Mouse (Mus musculus): Measurements from ENCODE around the gene Sphk2. TPM values are rescaled to one million over a fixed set of nuclear protein-coding genes. Genes with fewer than 3 reads are reported as not detected.

Gene Sphk2
- polyA plus RNA-seq, 1 experiment from 2014 or later, result 15.6 TPM

DNA sequence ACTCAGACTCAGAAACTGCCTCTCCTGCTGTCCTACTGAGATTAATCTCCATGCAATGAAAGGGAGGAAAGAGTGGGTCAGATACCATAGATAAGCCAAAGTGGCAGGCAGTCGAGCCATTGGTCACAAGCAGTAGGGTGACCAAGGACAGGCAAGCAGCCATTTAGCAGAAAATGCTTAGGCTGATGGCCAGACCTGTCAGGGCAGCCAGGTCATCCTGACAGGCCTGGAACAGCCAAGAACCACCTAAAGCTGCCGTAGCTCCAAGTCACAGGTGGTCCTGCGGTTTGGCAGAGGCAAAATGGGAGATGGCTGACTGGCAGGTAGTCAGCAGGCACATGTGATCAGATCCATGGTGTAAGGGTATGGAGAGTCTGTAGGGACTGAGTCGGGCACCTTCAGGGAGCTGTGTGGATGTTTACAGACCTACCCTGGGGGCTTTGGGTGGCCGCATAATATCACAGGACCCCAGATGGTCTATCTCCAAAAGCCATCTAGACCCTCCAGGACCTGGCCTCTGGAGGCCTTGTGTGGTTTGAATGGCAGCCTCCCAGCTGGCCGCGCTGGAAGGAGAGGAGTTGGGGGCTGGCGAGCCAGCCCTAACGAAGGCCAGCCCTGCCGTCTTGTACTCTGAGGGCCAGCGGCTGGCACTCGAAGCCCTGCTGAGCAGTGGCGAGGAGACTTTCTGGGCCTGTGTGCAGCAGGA is 4.0 kb upstream of the Sphk2 start:
- peaks cover 14% of the 10 kb centered on the region for H3K4me1 ChIP-seq (ENCODE audit: control insufficient read depth, insufficient read depth, low read length)
- H3K9me3 ChIP-seq (ENCODE audit: control insufficient read depth, low read length), result no peaks in the 10 kb centered on the region
- no peak for ATAC-seq (ENCODE audit: low read depth)
- H3K36me3 ChIP-seq (ENCODE audit: control insufficient read depth, insufficient read depth, low read length), result peaks cover 44% of the 10 kb centered on the region
- H3K4me3 ChIP-seq (ENCODE audit: low read depth, low read length), result no peak overlapping the region
- no peak overlapping the region for H3K4me2 ChIP-seq (ENCODE audit: low read depth, low read length)
- 70% methylated on average over 13 of the region's 13 CpGs for WGBS
- no peak overlapping the region for H3K9ac ChIP-seq (replicated peaks; ENCODE audit: low read depth, low read length)
- H3K27ac ChIP-seq (ENCODE audit: low read depth, low read length), result no peak overlapping the region
- no peaks in the 10 kb centered on the region for H3K27me3 ChIP-seq (ENCODE audit: control insufficient read depth, insufficient read depth, low read length)

DNA sequence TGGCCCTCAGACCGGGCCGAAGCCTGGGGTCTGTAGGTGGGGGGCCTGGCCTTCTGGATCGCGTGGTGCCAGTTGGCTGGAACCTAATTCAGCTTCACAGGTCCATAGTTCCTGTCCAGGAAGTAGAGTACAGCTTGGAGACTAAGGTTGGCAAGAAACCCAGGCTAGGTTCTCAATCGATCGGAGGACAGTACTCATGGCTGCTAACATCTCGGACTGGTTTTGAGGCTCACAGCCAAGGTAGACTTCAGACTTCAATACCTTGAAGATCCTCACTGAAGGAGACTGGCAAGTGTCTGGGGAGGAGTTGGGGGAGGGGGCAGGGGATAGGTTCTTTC is 3.4 kb upstream of the Sphk2 start:
- H3K9ac ChIP-seq (replicated peaks; ENCODE audit: low read depth, low read length), result no peak overlapping the region
- peaks cover 39% of the 10 kb centered on the region for H3K36me3 ChIP-seq (ENCODE audit: control insufficient read depth, insufficient read depth, low read length)
- WGBS, result 88% methylated on average over 7 of the region's 7 CpGs
- no peak for ATAC-seq (ENCODE audit: low read depth)
- H3K4me1 ChIP-seq (ENCODE audit: control insufficient read depth, insufficient read depth, low read length), result peaks cover 20% of the 10 kb centered on the region
- H3K4me2 ChIP-seq (ENCODE audit: low read depth, low read length), result no peak overlapping the region
- H3K27me3 ChIP-seq (ENCODE audit: control insufficient read depth, insufficient read depth, low read length), result no peaks in the 10 kb centered on the region
- no peaks in the 10 kb centered on the region for H3K9me3 ChIP-seq (ENCODE audit: control insufficient read depth, low read length)
- H3K4me3 ChIP-seq (ENCODE audit: low read depth, low read length), result no peak overlapping the region
- no peak overlapping the region for H3K27ac ChIP-seq (ENCODE audit: low read depth, low read length)

GRCm38 (mm10) chr7:45720413-45721233 is 2.8 kb upstream of the Sphk2 start, which contains the start of gene Fam83e:
TSS of gene Fam83e (plus strand) at chr7:45721212.
- no peak within 1 kb of the TSS for H3K4me2 ChIP-seq (ENCODE audit: low read depth, low read length)
- no peak for ATAC-seq (ENCODE audit: low read depth)
- no peaks in the 10 kb centered on the region for H3K9me3 ChIP-seq (ENCODE audit: control insufficient read depth, low read length)
- H3K4me3 ChIP-seq (ENCODE audit: low read depth, low read length), result no peak within 1 kb of the TSS
- H3K9ac ChIP-seq (replicated peaks; ENCODE audit: low read depth, low read length), result no peak within 1 kb of the TSS
- H3K36me3 ChIP-seq (ENCODE audit: control insufficient read depth, insufficient read depth, low read length), result peaks cover 38% of the 10 kb centered on the region
- no peak within 1 kb of the TSS for H3K27ac ChIP-seq (ENCODE audit: low read depth, low read length)
- no peaks in the 10 kb centered on the region for H3K27me3 ChIP-seq (ENCODE audit: control insufficient read depth, insufficient read depth, low read length)
- peaks cover 26% of the 10 kb centered on the region for H3K4me1 ChIP-seq (ENCODE audit: control insufficient read depth, insufficient read depth, low read length)
- WGBS, result 85% methylated on average over 12 of the region's 14 CpGs

DNA sequence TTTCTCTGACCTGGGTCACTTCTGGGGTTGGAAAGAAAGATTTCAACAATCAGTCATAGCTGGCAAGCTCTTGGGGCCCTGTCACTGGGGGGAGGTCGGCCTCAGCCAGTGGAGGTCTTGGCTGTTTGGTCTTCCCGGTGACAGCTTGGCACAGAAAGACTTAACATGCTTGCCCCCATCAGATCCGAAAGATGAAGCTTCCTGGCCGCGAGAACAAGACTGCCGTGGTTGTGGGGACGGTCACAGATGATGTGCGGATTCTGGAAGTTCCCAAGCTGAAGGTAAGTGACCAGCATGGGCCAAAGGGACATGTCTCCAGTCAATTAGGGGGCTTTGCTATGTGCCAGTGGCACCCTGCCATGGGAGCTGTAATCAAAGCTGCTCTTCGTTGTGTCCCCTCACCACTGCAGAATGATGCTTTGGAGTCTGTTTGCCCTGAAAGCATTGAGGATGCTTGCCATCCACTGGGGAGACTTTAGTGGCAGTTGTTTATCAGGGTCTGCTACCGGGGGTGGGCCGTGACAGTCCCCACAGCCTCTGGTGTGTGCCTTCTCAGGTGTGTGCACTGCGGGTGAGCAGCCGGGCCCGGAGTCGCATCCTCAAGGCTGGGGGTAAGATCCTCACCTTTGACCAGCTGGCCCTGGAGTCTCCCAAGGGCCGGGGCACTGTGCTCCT is 2.1 kb upstream of the Sphk2 start:
- Histone ChIP-seq H3K4me1 (ENCODE audit: control insufficient read depth, insufficient read depth, low read length) (peaks cover 29% of the 10 kb centered on the region), H3K9ac (replicated peaks; ENCODE audit: low read depth, low read length) (no peak overlapping the region), H3K4me3 (ENCODE audit: low read depth, low read length) (no peak overlapping the region), H3K27ac (ENCODE audit: low read depth, low read length) (no peak overlapping the region), H3K36me3 (ENCODE audit: control insufficient read depth, insufficient read depth, low read length) (peaks cover 31% of the 10 kb centered on the region), H3K4me2 (ENCODE audit: low read depth, low read length) (no peak overlapping the region), H3K9me3 (ENCODE audit: control insufficient read depth, low read length) (no peaks in the 10 kb centered on the region), H3K27me3 (ENCODE audit: control insufficient read depth, insufficient read depth, low read length) (no peaks in the 10 kb centered on the region; the same call in 1 of the 2 replicates)
- no peak for ATAC-seq (ENCODE audit: low read depth)
- WGBS, result 95% methylated on average over 15 of the region's 16 CpGs

DNA sequence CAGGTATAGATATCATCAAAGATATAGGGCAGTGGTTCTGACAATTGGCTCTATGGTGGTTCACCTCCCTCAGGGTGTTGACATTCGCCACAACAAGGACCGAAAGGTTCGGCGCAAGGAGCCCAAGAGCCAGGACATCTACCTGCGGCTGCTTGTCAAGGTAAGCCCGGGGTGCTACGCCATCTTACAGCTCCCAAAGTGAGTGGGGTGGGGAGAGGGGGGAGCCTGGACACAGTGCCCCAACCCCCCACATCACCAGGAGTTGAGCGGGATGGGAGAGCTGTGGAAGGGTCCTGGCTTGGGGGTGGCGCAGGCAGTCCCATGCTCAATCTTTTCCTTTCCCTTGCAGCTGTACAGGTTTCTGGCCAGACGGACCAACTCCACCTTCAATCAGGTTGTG is 1.4 kb upstream of the Sphk2 start:
- peaks cover 34% of the 10 kb centered on the region for H3K4me1 ChIP-seq (ENCODE audit: control insufficient read depth, insufficient read depth, low read length)
- H3K9me3 ChIP-seq (ENCODE audit: control insufficient read depth, low read length), result no peaks in the 10 kb centered on the region
- no peak overlapping the region for H3K27ac ChIP-seq (ENCODE audit: low read depth, low read length)
- peaks cover 25% of the 10 kb centered on the region for H3K36me3 ChIP-seq (ENCODE audit: control insufficient read depth, insufficient read depth, low read length)
- H3K4me2 ChIP-seq (ENCODE audit: low read depth, low read length), result peak overlapping the region; percentile 60
- WGBS, result 83% methylated on average over 10 of the region's 10 CpGs
- peak overlapping the region; percentile 66 for H3K9ac ChIP-seq (replicated peaks; ENCODE audit: low read depth, low read length)
- ATAC-seq (ENCODE audit: low read depth), result no peak
- peak overlapping the region; percentile 58; the same call in 1 of the 2 replicates for H3K4me3 ChIP-seq (ENCODE audit: low read depth, low read length)
- no peaks in the 10 kb centered on the region; the same call in 1 of the 2 replicates for H3K27me3 ChIP-seq (ENCODE audit: control insufficient read depth, insufficient read depth, low read length)

GRCm38 (mm10) chr7:45718331-45718730 is 529 bp upstream of the Sphk2 start:
- no peak for ATAC-seq (ENCODE audit: low read depth)
- Histone ChIP-seq H3K27me3 (ENCODE audit: control insufficient read depth, insufficient read depth, low read length) (no peaks in the 10 kb centered on the region; the same call in 1 of the 2 replicates), H3K27ac (ENCODE audit: low read depth, low read length) (peak overlapping the region; percentile 85), H3K9ac (replicated peaks; ENCODE audit: low read depth, low read length) (peak overlapping the region; percentile 66), H3K4me3 (ENCODE audit: low read depth, low read length) (peak overlapping the region; percentile 58), H3K4me2 (ENCODE audit: low read depth, low read length) (peak overlapping the region; percentile 60), H3K4me1 (ENCODE audit: control insufficient read depth, insufficient read depth, low read length) (peaks cover 36% of the 10 kb centered on the region), H3K9me3 (ENCODE audit: control insufficient read depth, low read length) (no peaks in the 10 kb centered on the region), H3K36me3 (ENCODE audit: control insufficient read depth, insufficient read depth, low read length) (peaks cover 16% of the 10 kb centered on the region)
- 1% methylated on average over 20 of the region's 20 CpGs for WGBS

DNA sequence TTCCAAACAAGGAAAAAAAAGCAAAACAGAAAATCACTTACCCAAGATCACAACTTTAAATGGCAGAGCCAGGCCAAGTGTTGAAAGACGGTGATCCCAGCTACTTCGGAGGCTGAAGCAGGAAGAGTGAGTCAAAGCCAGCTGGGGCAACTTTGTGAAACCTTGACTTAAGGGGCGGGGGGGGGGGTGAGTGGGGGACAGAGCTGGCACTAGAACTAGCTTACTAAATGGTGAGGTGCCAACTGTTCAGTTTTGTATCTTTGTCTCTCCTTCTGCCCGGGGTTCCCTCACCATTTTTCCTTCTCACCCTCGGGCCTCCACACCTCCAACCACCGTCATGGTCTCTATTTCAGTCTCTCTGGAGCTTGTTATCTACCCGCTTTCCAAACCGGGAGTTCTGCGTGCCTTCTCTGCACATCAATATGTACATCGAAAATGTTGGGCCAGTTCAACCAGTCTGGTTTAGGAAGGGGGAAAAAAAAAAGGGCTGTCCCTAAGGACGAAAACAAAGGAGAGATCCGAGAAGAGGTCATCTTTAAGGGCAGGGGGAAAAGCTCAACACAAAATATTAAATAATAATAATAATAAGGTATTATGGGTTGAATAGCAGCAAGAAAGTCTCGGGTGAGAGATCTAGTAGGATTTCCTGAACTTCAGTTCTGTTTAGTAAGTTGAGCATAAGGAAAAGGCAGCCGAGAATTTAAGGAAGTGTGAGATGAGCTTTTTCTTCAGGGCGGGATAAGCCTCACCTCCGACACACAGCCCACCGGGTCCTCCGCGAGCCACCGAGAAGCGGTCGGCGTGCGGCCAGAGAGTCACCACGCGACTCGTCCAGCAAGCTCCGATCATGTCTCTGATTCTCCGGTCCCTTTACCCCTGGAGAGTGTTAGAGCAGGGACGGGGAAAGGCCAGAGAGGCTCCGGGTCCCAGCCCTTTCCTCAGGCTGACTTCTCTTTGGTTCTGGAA is 567 bp downstream of the Sphk2 start:
- H3K36me3 ChIP-seq (ENCODE audit: control insufficient read depth, insufficient read depth, low read length), result peaks cover 26% of the 10 kb centered on the region
- 13% methylated on average over 31 of the region's 31 CpGs for WGBS
- H3K4me2 ChIP-seq (ENCODE audit: low read depth, low read length), result peak overlapping the region; percentile 92
- H3K27me3 ChIP-seq (ENCODE audit: control insufficient read depth, insufficient read depth, low read length), result no peaks in the 10 kb centered on the region; the same call in 1 of the 2 replicates
- H3K4me3 ChIP-seq (ENCODE audit: low read depth, low read length), result peak overlapping the region; percentile 58
- peak overlapping the region; percentile 85 for H3K27ac ChIP-seq (ENCODE audit: low read depth, low read length)
- peak; percentile 16 for ATAC-seq (ENCODE audit: low read depth)
- peaks cover 36% of the 10 kb centered on the region for H3K4me1 ChIP-seq (ENCODE audit: control insufficient read depth, insufficient read depth, low read length)
- peak overlapping the region; percentile 70 for H3K9ac ChIP-seq (replicated peaks; ENCODE audit: low read depth, low read length)
- H3K9me3 ChIP-seq (ENCODE audit: control insufficient read depth, low read length), result no peaks in the 10 kb centered on the region

- H3K4me1 ChIP-seq (ENCODE audit: control insufficient read depth, insufficient read depth, low read length), result peaks cover 36% of the 10 kb centered on the region
- no peak for ATAC-seq (ENCODE audit: low read depth)
Observed at GRCm38 (mm10) chr7:45716460-45716857, 1.3 kb downstream of the Sphk2 start.

More at GRCm38 (mm10) chr7:45716460-45716857, 1.3 kb downstream of the Sphk2 start:
- no peak overlapping the region for H3K9ac ChIP-seq (replicated peaks; ENCODE audit: low read depth, low read length)
- peak overlapping the region; percentile 92 for H3K4me2 ChIP-seq (ENCODE audit: low read depth, low read length)
- peaks cover 33% of the 10 kb centered on the region for H3K36me3 ChIP-seq (ENCODE audit: control insufficient read depth, insufficient read depth, low read length)
- no peaks in the 10 kb centered on the region for H3K9me3 ChIP-seq (ENCODE audit: control insufficient read depth, low read length)
- no peaks in the 10 kb centered on the region; the same call in 1 of the 2 replicates for H3K27me3 ChIP-seq (ENCODE audit: control insufficient read depth, insufficient read depth, low read length)
- H3K4me3 ChIP-seq (ENCODE audit: low read depth, low read length), result peak overlapping the region; percentile 62
- H3K27ac ChIP-seq (ENCODE audit: low read depth, low read length), result no peak overlapping the region
- 97% methylated on average over 3 of the region's 3 CpGs for WGBS
